Mouse (Mus musculus) stomach, postnatal 0 days (tissue): Measurements from ENCODE around the gene Med12l. TPM values are rescaled to one million over a fixed set of nuclear protein-coding genes. Genes with fewer than 3 reads are reported as not detected.

Experiments
- ATAC-seq: fragments of 200-750 bp; cut with Nextera tagmentation; 2 replicates; pipeline ENCODE4 v1.8.0; 2017; ENCODE audit not compliant: low FRiP score, low TSS enrichment
- DNase-seq: peaks from one replicate; pipeline ENCODE4 v3.0.0-alpha.2; 2016; ENCODE audit warnings: low spot score
- H3K27ac ChIP-seq: fragments of 300-500 bp; sonication (generic); replicated peaks from 2 replicates; pipeline ENCODE4 v1.5.1; 2014; ENCODE audit warnings: mild to moderate bottlenecking, control low read depth
- H3K27me3 ChIP-seq: fragments of 300-500 bp; sonication (generic); 2 replicates; pipeline ENCODE4 v1.6.1; 2014; ENCODE audit warnings: low read length; ENCODE audit not compliant: control insufficient read depth, insufficient read depth
- H3K36me3 ChIP-seq: fragments of 300-500 bp; sonication (generic); 2 replicates; pipeline ENCODE4 v1.6.1; 2014; ENCODE audit warnings: low read length, mixed read lengths; ENCODE audit not compliant: control insufficient read depth, insufficient read depth
- H3K4me1 ChIP-seq: fragments of 300-500 bp; sonication (generic); replicated peaks from 2 replicates; pipeline ENCODE4 v1.6.1; 2014; ENCODE audit warnings: antibody characterized with exemption; ENCODE audit not compliant: control insufficient read depth, insufficient read depth
- H3K4me2 ChIP-seq: fragments of 300-500 bp; sonication (generic); replicated peaks from 2 replicates; pipeline ENCODE4 v1.6.1; 2014; ENCODE audit warnings: low read depth, mild to moderate bottlenecking, control low read depth, moderate library complexity
- H3K4me3 ChIP-seq: fragments of 300-500 bp; sonication (generic); 2 replicates; pipeline ENCODE4 v1.5.1; 2014; ENCODE audit warnings: low read depth, low read length, control low read depth
- H3K9ac ChIP-seq: fragments of 300-500 bp; sonication (generic); 2 replicates; pipeline ENCODE4 v1.6.1; 2014; ENCODE audit warnings: mild to moderate bottlenecking, low read length, control low read depth, mixed read lengths
- H3K9me3 ChIP-seq: fragments of 300-500 bp; sonication (generic); 2 replicates; pipeline ENCODE4 v1.6.1; 2016; ENCODE audit warnings: low read length; ENCODE audit not compliant: control insufficient read depth
- CTCF ChIP-seq: IDR thresholded peaks from 2 replicates; pipeline ENCODE4 v1.5.1; 2016; ENCODE audit warnings: antibody characterized with exemption, low read depth, mild to moderate bottlenecking, moderate library complexity
- EP300 ChIP-seq: optimal IDR thresholded peaks from 2 replicates; pipeline ENCODE3; 2016; ENCODE audit warnings: antibody characterized with exemption
- WGBS: fragments of 180-500 bp; shearing (Covaris S2); extraction: QIAGEN DNeasy Blood & Tissue Kit; methylation state at CpG from one replicate; pipeline ENCODE4 v1.1.7; 2014; 5-methylcytosine and 5-hydroxymethylcytosine counted together
- polyA plus RNA-seq: library from polyadenylated mRNA; unstranded; fragments of >200 nt; fragmentation: Nextera tagmentation; extraction: Ambion mirVana; gene quantifications from 2 replicates; pipeline ENCODE4 v1.2.1, GENCODE M21; 2015

Gene Med12l
- polyA plus RNA-seq, 1 experiment from 2014 or later: 0.25 TPM

- Histone ChIP-seq H3K4me2 (no peak overlapping the region), H3K27me3 (no peaks in the 10 kb centered on the region), H3K9ac (no peak overlapping the region), H3K27ac (no peak overlapping the region), H3K4me3 (no peak overlapping the region), H3K9me3 (no peaks in the 10 kb centered on the region), H3K36me3 (no peaks in the 10 kb centered on the region), H3K4me1 (peaks cover 3% of the 10 kb centered on the region; the same call in 1 of the 2 replicates)
- DNase-seq: no peak
- ATAC-seq: no peak
- WGBS: 33% methylated on average over 7 of the region's 7 CpGs
- TF ChIP-seq EP300 (no peak), CTCF (no peak)
Observed at GRCm38 (mm10) chr3:59125783-59126555, 120.3 kb downstream of the Med12l start.

- no peak overlapping the region for H3K4me3 ChIP-seq
- TF ChIP-seq EP300 (no peak), CTCF (no peak)
- H3K27me3 ChIP-seq: no peaks in the 10 kb centered on the region
- H3K4me2 ChIP-seq: no peak overlapping the region
- ATAC-seq: no peak
- DNase-seq: no peak
- 79% methylated on average over 20 of the region's 20 CpGs for WGBS
- no peak overlapping the region for H3K9ac ChIP-seq
- H3K27ac ChIP-seq: no peak overlapping the region
- H3K36me3 ChIP-seq: no peaks in the 10 kb centered on the region
- no peaks in the 10 kb centered on the region for H3K4me1 ChIP-seq
- H3K9me3 ChIP-seq: no peaks in the 10 kb centered on the region
Observed at GRCm38 (mm10) chr3:59128681-59129080, 123.1 kb downstream of the Med12l start.

- TF ChIP-seq EP300 (no peak), CTCF (no peak)
- WGBS: 68% methylated on average over 3 of the region's 3 CpGs
- H3K4me3 ChIP-seq: no peak overlapping the region
Observed at GRCm38 (mm10) chr3:59129547-59129946, 123.9 kb downstream of the Med12l start.

GRCm38 (mm10) chr3:59130431-59130830 lies 124.8 kb downstream of the Med12l start:
- TF ChIP-seq EP300 (no peak), CTCF (no peak)
- no peaks in the 10 kb centered on the region for H3K4me1 ChIP-seq
- peak overlapping the region; percentile 18 for H3K4me2 ChIP-seq
- DNase-seq: no peak
- H3K27me3 ChIP-seq: no peaks in the 10 kb centered on the region
- 35% methylated on average over 8 of the region's 8 CpGs for WGBS
- no peaks in the 10 kb centered on the region for H3K36me3 ChIP-seq
- ATAC-seq: peak; percentile 49; the same call in 1 of the 2 replicates
- peak overlapping the region; percentile 59; the same call in 1 of the 2 replicates for H3K27ac ChIP-seq
- no peak overlapping the region for H3K9ac ChIP-seq
- H3K4me3 ChIP-seq: no peak overlapping the region
- H3K9me3 ChIP-seq: no peaks in the 10 kb centered on the region

More at GRCm38 (mm10) chr3:59129547-59129946, 123.9 kb downstream of the Med12l start:
- Histone ChIP-seq H3K9ac (no peak overlapping the region), H3K4me2 (no peak overlapping the region), H3K27me3 (no peaks in the 10 kb centered on the region), H3K9me3 (no peaks in the 10 kb centered on the region), H3K36me3 (no peaks in the 10 kb centered on the region), H3K27ac (no peak overlapping the region), H3K4me1 (no peaks in the 10 kb centered on the region)
- no peak for ATAC-seq
- no peak for DNase-seq

GRCm38 (mm10) chr3:59131081-59131480 lies 125.5 kb downstream of the Med12l start:
- peak; percentile 70; the same call in 1 of the 2 replicates for ATAC-seq
- Histone ChIP-seq H3K27ac (0 out of 2 replicates have a peak overlapping the region, but pooled peaks have one; percentile 59), H3K4me2 (no peak overlapping the region; the same call in 1 of the 2 replicates), H3K27me3 (no peaks in the 10 kb centered on the region), H3K4me1 (no peaks in the 10 kb centered on the region; the same call in 1 of the 2 replicates), H3K4me3 (no peak overlapping the region), H3K9ac (no peak overlapping the region), H3K9me3 (no peaks in the 10 kb centered on the region), H3K36me3 (no peaks in the 10 kb centered on the region)
- WGBS: 34% methylated on average over 4 of the region's 4 CpGs
- TF ChIP-seq CTCF: no peak
- TF ChIP-seq EP300: no peak
- DNase-seq: no peak

- Histone ChIP-seq H3K27ac (no peak overlapping the region; the same call in 1 of the 2 replicates), H3K4me2 (no peak overlapping the region), H3K4me3 (no peak overlapping the region), H3K9ac (no peak overlapping the region), H3K27me3 (no peaks in the 10 kb centered on the region), H3K4me1 (no peaks in the 10 kb centered on the region; the same call in 1 of the 2 replicates), H3K9me3 (no peaks in the 10 kb centered on the region), H3K36me3 (no peaks in the 10 kb centered on the region)
- WGBS: 90% methylated on average over 4 of the region's 4 CpGs
- ATAC-seq (no peak), DNase-seq (no peak)
- no peak for TF ChIP-seq EP300
- no peak for TF ChIP-seq CTCF
Observed at GRCm38 (mm10) chr3:59131966-59132365, 126.3 kb downstream of the Med12l start.
